Mouse (Mus musculus) activated CD4-positive, CD25-positive, alpha-beta regulatory T cell, adult 4 months (primary cell): ENCODE measurements around the gene Ms4a6d. TPM values are rescaled to one million over a fixed set of nuclear protein-coding genes. Genes with fewer than 3 reads are reported as not detected.
A peak's percentile ranks its signal among the peaks of the same experiment; 100 is the strongest.

ENCODE experiments used
- ATAC-seq: one replicate; pipeline ENCODE4 v1.8.0; 2017
- polyA plus RNA-seq, 2 experiments: library from polyadenylated mRNA; unstranded; fragments of 100-300 nt; shearing (Covaris generic); gene quantifications; one replicate each; pipeline ENCODE4 v1.2.1; 2017

Gene Ms4a6d
- 10 to 100 TPM; 14.3 to 14.9 TPM for polyA plus RNA-seq

DNA sequence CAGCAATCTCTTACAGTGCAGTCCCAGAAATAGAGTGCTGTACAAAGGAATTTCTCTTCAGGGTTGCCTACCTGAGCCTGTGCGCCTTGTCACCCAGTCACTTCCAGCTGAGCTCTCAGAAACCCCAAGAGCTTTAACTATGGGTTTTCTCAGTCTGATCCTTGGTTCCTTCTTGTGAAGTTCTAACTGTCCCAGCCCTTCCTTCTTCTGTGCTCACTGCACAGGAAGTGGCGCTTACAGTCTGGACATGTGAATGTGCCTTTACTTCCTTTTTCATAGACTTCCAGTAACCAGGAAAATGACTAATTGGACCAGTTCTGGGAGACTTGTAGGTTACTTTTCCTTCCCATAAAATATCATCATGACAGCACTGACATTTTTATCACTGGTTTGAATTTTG is at the start of gene Ms4a6d:
Ms4a6d (minus strand) TSS at position 247 of the 400 bp plus-strand sequence.
- ATAC-seq: no peak

GRCm38 (mm10) chr19:11649564-11649963 is 44.9 kb upstream of the Ms4a6d start:
- ATAC-seq: no peak

- no peak for ATAC-seq
Measured at GRCm38 (mm10) chr19:11646166-11646565, 41.5 kb upstream of the Ms4a6d start.

- no peak for ATAC-seq
Measured at GRCm38 (mm10) chr19:11640732-11641131, 36.1 kb upstream of the Ms4a6d start, which contains the start of gene Ms4a3. TSS of gene Ms4a3 (minus strand) at chr19:11640851.

- ATAC-seq: no peak
Measured at GRCm38 (mm10) chr19:11639038-11639437, 34.4 kb upstream of the Ms4a6d start.

DNA sequence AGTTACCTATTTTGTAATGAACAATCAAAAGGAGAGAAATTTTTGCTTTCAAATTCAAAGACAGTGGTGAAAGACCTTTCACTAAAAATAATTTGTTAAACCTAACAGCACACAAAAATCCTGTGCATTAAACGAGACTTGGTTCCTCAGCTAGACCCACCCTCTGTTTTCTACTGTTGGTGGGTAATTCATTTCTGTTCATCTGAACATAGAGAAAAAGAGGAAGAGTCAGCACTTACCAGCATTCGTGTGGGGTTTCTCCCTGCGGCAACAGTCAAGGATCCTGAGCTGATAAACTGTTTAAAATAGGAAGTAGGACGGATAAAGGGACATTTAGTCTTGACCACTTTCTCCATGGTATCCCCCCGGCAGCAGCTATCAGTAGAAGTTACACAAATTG is 30.9 kb upstream of the Ms4a6d start:
- no peak for ATAC-seq

DNA sequence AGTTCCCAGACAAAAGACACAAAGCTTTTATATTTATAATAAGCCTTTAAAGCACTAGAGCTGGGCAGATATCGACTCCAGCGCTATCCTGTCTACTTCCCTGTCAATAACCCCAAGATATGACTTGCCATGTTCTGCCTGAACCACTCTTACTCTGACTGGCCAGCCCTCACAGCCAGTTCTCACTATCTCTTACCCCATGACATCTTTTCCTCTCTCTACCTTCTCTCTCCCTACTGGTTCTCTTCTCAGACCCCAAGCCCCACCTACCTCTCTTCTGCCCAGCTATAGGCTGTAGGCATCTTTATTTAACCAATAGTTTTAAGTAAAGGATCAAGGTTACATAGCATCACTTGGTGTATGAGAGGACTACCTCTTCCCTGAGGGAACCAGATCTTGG is 29.7 kb upstream of the Ms4a6d start:
- no peak for ATAC-seq

DNA sequence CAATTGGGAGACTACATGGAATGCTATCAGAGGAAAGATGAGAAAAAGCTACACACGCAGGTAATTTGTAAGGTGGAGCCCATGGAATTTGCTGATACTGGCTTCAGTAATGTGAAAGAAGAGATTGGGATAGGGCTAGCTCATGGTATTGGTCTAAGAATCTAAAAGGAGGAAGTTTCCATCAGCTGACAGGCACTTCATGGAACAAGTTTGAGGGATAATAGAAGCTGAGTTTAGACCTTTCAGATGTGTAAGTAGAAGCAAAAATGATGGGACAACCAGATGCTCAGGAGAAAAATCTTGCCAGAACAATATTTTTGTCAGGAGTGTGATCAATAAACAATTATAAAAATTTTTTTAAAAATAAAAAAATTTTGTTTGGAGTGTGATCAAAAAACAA is 29.1 kb upstream of the Ms4a6d start:
- no peak for ATAC-seq

- no peak for ATAC-seq
Measured at GRCm38 (mm10) chr19:11625231-11625630, 20.6 kb upstream of the Ms4a6d start.

DNA sequence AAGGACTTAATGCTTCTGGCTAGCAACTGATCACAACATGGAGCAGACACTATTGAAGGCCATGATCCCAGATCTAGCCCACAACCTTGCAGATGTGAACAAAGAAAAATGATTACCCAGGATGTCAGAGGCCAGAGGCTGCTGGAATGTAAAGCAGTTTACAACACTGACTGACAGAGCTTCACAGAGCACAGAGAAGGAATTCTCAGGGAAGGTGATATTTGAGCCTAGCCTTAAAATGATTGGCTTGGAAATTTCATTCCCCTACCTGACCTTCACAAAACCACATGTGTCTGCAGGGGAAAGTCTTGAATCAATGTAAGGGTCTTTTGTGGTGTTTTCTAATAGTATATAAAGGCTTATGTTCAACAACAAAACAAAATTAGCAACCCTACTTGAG is 20.2 kb upstream of the Ms4a6d start:
- ATAC-seq: no peak

DNA sequence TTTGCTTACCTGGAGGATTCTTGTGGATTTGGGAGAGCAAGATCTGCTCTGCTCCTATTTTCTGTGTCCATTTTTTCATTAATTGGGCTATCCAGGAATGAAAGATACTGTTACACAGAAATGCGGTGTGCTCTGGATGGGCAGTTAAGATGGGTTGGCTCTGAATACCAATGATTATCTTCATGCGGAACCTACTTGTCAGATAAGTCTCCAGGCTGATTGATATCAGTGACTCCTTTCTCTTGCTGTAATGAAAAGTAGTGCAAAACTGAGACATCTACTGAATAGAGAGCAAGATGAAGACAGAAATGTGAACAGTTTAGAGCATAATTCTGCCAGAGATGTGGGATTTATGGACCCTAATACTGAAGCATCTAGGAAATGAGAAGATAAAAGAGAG is 18.9 kb upstream of the Ms4a6d start, which contains the start of gene Ms4a2:
Ms4a2 (minus strand) TSS at position 169 of the 400 bp plus-strand sequence.
- ATAC-seq: no peak

- no peak for ATAC-seq
Measured at GRCm38 (mm10) chr19:11617983-11618382, 13.3 kb upstream of the Ms4a6d start.

DNA sequence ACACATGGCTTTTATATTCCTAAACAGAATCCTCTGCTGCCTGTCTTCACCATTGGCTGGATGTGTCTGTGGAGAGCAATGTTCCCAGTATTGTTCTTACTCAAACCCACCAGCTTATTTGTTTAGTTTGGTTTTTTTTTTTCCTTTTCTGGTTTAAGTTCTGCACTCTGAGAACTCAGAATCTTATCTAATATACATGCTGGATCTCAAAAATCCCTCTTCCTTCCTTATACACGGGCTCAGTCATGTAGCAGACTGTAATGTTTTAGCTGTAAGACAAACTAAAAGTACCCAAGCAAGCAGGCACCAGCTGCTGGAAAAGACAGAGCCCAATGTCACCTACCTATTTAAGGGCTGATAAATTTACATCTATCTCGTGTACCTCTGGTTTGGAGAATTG is 10.2 kb upstream of the Ms4a6d start:
- no peak for ATAC-seq

DNA sequence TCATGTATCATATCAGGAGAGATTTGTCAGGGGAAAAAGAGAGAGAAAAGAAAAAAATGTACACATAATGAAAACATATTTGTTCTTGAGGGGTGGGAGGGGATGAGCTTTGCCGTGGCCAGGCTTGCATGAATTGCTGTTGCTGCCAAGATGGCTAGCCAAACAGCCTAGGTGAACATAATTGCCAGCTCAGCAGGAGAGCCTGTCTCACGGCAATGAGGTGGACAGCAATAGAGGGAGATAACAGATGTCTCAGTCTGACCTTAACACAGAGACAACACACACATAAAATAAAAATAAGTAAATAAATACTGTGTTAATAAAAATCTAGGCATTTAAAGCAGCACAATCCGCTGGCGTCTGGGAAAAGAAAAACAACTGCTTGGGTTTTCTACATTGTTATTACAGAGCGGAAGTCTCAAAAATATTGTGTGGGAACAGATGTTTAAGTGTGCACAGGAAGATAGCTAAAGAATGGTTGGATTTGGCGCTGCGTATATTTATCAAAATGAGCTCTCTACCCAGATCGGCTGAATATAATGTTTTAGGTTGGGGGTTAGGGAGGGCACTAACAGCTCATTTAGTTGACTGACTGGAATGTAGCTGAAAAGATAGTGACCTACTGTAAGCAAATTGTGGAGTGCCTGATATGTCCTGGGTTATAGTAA is 9.3 kb upstream of the Ms4a6d start:
- ATAC-seq: no peak

GRCm38 (mm10) chr19:11613084-11613483 is 8.4 kb upstream of the Ms4a6d start:
- no peak for ATAC-seq

DNA sequence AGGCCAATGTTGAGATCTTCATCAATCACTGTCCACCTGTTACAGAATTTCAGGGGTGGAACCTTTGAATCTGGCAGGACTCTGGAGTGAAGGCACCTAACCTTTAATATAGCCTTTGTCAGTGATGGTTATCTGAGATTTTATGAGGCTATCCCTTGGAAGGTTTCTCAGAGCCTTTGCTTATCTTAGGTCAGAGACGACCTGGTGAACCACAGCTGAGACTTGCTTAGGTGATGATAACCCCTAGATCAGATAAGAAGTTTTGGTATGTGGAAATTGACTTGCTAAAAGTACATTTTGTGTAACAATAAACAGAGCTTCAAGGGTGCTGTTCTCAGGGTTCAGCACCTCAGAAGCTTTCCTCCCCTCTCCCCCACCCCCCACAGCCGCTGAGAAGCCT is 7.6 kb upstream of the Ms4a6d start:
- ATAC-seq: no peak

GRCm38 (mm10) chr19:11611541-11611945 is 6.9 kb upstream of the Ms4a6d start:
- peak; percentile 49 for ATAC-seq

DNA sequence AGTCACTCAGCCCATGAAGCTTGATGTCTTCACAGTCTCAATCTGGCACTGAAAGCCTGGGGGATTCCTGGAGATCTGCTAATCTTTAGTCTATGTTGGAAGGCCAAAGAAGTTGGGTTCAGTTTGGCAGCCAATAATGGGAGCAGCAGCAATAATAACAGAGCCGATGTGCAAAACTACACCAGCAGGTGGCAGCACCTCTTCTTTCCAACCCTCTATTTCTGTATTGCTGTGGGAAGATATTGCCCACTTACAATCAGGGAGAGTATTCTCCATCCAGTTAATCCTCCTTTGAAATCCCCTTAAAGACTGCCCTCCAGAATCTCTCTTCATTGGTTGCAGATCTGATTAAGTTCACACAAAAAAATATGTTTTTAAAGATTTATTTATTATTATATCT is 3.5 kb upstream of the Ms4a6d start:
- ATAC-seq: no peak

GRCm38 (mm10) chr19:11602026-11602425 is 2.6 kb downstream of the Ms4a6d start:
- peak; percentile 89 for ATAC-seq

DNA sequence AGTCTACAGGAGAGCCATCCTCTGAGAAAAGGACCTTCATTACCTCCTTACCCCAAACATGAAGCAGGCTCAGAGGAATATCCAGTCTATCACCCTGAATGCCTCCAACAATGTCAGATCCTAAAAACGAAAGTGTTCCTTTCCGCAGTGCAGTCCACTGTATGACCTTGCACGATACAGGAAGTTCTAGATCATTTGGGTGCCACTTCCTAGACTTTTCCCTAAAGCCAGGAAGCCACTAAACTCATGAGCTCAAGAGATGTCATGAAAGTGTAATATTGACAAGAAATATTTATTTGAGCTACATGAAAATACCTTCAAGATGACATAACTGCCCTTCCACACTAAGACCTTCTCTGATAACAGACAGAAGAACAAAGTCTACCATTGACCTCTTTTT is 3.3 kb downstream of the Ms4a6d start:
- peak; percentile 60 for ATAC-seq

GRCm38 (mm10) chr19:11589891-11590449 is 14.7 kb downstream of the Ms4a6d start:
- ATAC-seq: peak; percentile 30

DNA sequence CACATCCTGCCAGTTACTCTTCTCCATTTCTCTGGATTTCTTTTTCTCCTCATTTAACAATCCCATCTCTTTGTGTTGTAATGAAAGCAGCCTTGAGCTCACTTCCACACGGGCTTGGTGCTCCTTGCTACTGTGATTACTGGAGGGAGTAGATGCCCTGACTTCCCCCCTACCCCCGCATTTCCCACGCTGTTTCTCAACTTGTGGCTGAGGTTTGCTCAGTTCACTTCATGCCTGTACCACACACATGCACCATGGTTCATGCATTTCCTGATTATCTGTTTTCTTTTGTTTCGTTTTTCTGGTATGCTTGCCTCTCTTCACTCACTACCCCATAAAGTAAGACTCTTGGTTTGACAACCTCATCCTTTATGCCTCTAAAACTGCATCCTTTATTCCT is 15.4 kb downstream of the Ms4a6d start:
- peak; percentile 81 for ATAC-seq

GRCm38 (mm10) chr19:11574965-11575364 is 29.7 kb downstream of the Ms4a6d start:
- ATAC-seq: no peak

- peak; percentile 65 for ATAC-seq
Measured at GRCm38 (mm10) chr19:11559560-11559959, 45.1 kb downstream of the Ms4a6d start.

DNA sequence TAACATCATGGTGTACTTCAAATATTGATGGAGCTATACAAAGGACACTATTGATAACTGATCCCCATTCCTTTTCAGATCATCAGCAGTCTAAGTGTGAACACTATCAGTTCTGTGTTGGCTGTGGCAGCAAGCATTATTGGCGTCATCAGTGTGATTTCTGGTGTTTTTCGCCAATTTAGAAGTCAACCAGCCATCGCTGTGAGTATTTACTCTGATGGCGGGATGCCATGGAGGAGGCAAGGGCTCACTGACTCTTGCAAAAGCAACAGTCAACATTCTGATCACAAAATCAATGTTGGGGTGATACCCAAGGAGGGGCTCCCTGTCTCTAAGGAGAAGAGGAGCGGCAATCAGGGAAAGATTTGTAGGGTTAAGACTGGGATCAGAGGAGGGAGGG is 49.9 kb downstream of the Ms4a6d start:
- ATAC-seq: no peak
